Mouse (Mus musculus): Measurements from ENCODE around the gene Wwox.
"Not testable (repeated sequence)": the region's sequence is repeated elsewhere in the genome, so short reads cannot be mapped to it uniquely, and the experiment has no call there.

DNA sequence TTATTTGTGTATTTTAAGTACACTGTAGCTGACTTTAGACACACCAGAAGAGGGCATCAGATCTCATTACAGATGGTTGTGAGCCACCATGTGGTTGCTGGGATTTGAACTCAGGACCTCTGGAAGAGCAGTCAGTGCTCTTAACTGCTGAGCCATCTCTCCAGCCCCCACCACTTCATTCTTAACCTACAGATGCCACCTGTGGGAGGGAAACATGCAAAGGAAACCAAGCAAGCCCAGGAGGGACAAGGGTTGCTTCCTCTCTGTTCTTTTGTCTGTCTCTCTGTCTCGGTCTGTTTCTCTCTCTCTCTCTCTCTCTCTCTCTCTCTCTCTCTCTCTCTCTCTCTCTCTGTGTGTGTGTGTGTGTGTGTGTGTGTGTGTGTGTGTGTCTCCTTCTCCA, 388.4 kb downstream of the Wwox start:
- TF ChIP-seq CTCF, POLR2A (IDR thresholded peaks at IDR 0.05; ENCODE audit: extremely low read depth, insufficient read depth, low read length): not testable (repeated sequence)
